Mouse (Mus musculus) ES-E14 (cell line): ENCODE results near the gene Zfp383. TPM values are rescaled to one million over a fixed set of nuclear protein-coding genes. Genes with fewer than 3 reads are reported as not detected.
A peak's percentile ranks its signal among the peaks of the same experiment; 100 is the strongest.

Source experiments
- DNase-seq: peaks from one replicate; pipeline ENCODE4 v3.0.0-alpha.2; 2013; ENCODE audit warnings: low read depth, low spot score
- H3K27ac ChIP-seq: 2 replicates; pipeline ENCODE4 v1.5.1; 2012; ENCODE audit warnings: low read depth, mild to moderate bottlenecking, low read length, moderate library complexity, mixed read lengths; ENCODE audit not compliant: poor library complexity, insufficient read depth, severe bottlenecking
- H3K36me3 ChIP-seq: 2 replicates; pipeline ENCODE4 v1.6.1; 2012; ENCODE audit warnings: mild to moderate bottlenecking, low read length, moderate library complexity, mixed read lengths; ENCODE audit not compliant: control insufficient read depth, poor library complexity, insufficient read depth, severe bottlenecking
- H3K4me1 ChIP-seq, 2 experiments: fragments of 150-350 bp in 1 of 2; sonication (generic) in 1 of 2; 2 replicates each; pipeline ENCODE4 v1.6.1; 2012; ENCODE audit warnings: low read length in 2 of 2, mild to moderate bottlenecking in 1 of 2, mixed read lengths in 1 of 2; ENCODE audit not compliant: control insufficient read depth in 2 of 2, insufficient read depth in 2 of 2, poor library complexity in 1 of 2
- H3K4me3 ChIP-seq, 2 experiments: fragments of 150-350 bp in 1 of 2; sonication (generic) in 1 of 2; 2 replicates each; pipeline ENCODE4 v1.5.1; 2012; ENCODE audit warnings: low read length in 2 of 2, low read depth in 1 of 2, mild to moderate bottlenecking in 1 of 2, mixed read lengths in 1 of 2; ENCODE audit not compliant: insufficient read depth in 1 of 2, poor library complexity in 1 of 2, severe bottlenecking in 1 of 2
- H3K9ac ChIP-seq: 2 replicates; pipeline ENCODE4 v1.6.1; 2012; ENCODE audit warnings: low read depth, mild to moderate bottlenecking, low read length, mixed read lengths; ENCODE audit not compliant: poor library complexity, insufficient read depth, severe bottlenecking
- H3K9me3 ChIP-seq: fragments of 150-350 bp; sonication (generic); 2 replicates; pipeline ENCODE4 v1.6.1; 2012; ENCODE audit warnings: low read depth, mild to moderate bottlenecking, low read length; ENCODE audit not compliant: control insufficient read depth, insufficient read depth
- CHD2 ChIP-seq: IDR thresholded peaks from 2 replicates; pipeline ENCODE4 v1.6.1; 2014; ENCODE audit warnings: mild to moderate bottlenecking, low read depth, low read length, inconsistent platforms
- HCFC1 ChIP-seq: IDR thresholded peaks from 2 replicates; pipeline ENCODE4 v1.6.1; 2012; ENCODE audit warnings: low read length, inconsistent platforms, borderline replicate concordance; ENCODE audit not compliant: insufficient read depth
- MAFK ChIP-seq: IDR thresholded peaks from 2 replicates; pipeline ENCODE4 v1.6.1; 2014; ENCODE audit warnings: mild to moderate bottlenecking, low read depth, low read length, inconsistent platforms; ENCODE audit not compliant: insufficient read depth
- ZC3H11A ChIP-seq: IDR thresholded peaks from 2 replicates; pipeline ENCODE4 v1.6.1; 2012; ENCODE audit warnings: low read depth, mild to moderate bottlenecking, inconsistent platforms, low read length, borderline replicate concordance
- ZNF384 ChIP-seq: IDR thresholded peaks from 2 replicates; pipeline ENCODE4 v1.6.1; 2012; ENCODE audit warnings: low read depth, low read length, inconsistent platforms
- in situ Hi-C, 2 experiments: fragments of 600-800 bp; cut with MboI; formaldehyde crosslinking; loops; one replicate each; pipeline ENCODE4 v1.15.1; 2025; ENCODE audit warnings: low sequenced_read_pairs in 2 of 2, inconsistent platforms in 1 of 2; ENCODE audit not compliant: unreplicated experiment in 2 of 2
- total RNA-seq: library from RNA; depleted of rRNA; stranded (reverse); fragments of 300-350 nt; gene quantifications from 2 replicates; pipeline ENCODE4 v1.2.3, GENCODE M21; 2012

Gene Zfp383
- total RNA-seq, 1 experiment = 5.4 TPM

- in situ Hi-C loops = no loop called here
- H3K27ac ChIP-seq = peak within 1 kb of the TSS; percentile 20; the same call in 1 of the 2 replicates
- peaks cover 0 to 2% of the 10 kb centered on the region in 2 experiments; a peak in 1 of 4 replicates for H3K4me1 ChIP-seq
- H3K36me3 ChIP-seq = no peaks in the 10 kb centered on the region
- H3K4me3 ChIP-seq = peak within 1 kb of the TSS; percentile 74 to 81
- peak within 1 kb of the TSS; percentile 82 for H3K9ac ChIP-seq
- H3K9me3 ChIP-seq = no peaks in the 10 kb centered on the region
- TF ChIP-seq MAFK (no peak), HCFC1 (peak; percentile 91)
- peak; percentile 87 for DNase-seq
Observed at GRCm38 (mm10) chr7:29953513-29954401, 45.7 kb downstream of the Zfp383 start, which contains the start of gene Zfp74. Gene Zfp74 (minus strand): TSS chr7:29954089.

GRCm38 (mm10) chr7:29954731-29955130, 46.7 kb downstream of the Zfp383 start:
- Histone ChIP-seq H3K4me3 (peak overlapping the region; percentile 74 to 81; a peak in 3 of 4 replicates), H3K9ac (no peak overlapping the region), H3K36me3 (no peaks in the 10 kb centered on the region), H3K9me3 (no peaks in the 10 kb centered on the region), H3K4me1 (peaks cover 0 to 2% of the 10 kb centered on the region in 2 experiments; a peak in 1 of 4 replicates), H3K27ac (no peak overlapping the region)
- TF ChIP-seq ZNF384 (no peak), ZC3H11A (peak; percentile 44; the same call in 1 of the 2 replicates)
- peak; percentile 76 for DNase-seq
- in situ Hi-C loops = no loop called here

- in situ Hi-C loops = no loop called here
- DNase-seq = no peak
- H3K9ac ChIP-seq = no peak overlapping the region
- TF ChIP-seq HCFC1 (no peak), ZC3H11A (no peak), MAFK (no peak), ZNF384 (no peak), CHD2 (no peak)
- 0 out of 4 replicates have a peak overlapping the region, but pooled peaks of 1 of the 2 experiments have one; percentile 13 for H3K4me3 ChIP-seq
- H3K36me3 ChIP-seq = no peaks in the 10 kb centered on the region
- H3K4me1 ChIP-seq = peaks cover 0 to 2% of the 10 kb centered on the region in 2 experiments; a peak in 1 of 4 replicates
- no peaks in the 10 kb centered on the region for H3K9me3 ChIP-seq
- H3K27ac ChIP-seq = no peak overlapping the region
Observed at GRCm38 (mm10) chr7:29956257-29956656, 48.2 kb downstream of the Zfp383 start.

GRCm38 (mm10) chr7:29958125-29958724, 50.2 kb downstream of the Zfp383 start:
- Histone ChIP-seq H3K36me3 (no peaks in the 10 kb centered on the region), H3K4me1 (peaks cover 0 to 2% of the 10 kb centered on the region in 2 experiments; a peak in 1 of 4 replicates), H3K9me3 (no peaks in the 10 kb centered on the region), H3K4me3 (no peak overlapping the region), H3K27ac (no peak overlapping the region), H3K9ac (no peak overlapping the region)
- no peak for DNase-seq
- TF ChIP-seq ZC3H11A (no peak), MAFK (no peak)
- in situ Hi-C loops = no loop called here
